Mouse (Mus musculus): ENCODE measurements around the gene Mcoln3.

The Mcoln3 gene

DNA sequence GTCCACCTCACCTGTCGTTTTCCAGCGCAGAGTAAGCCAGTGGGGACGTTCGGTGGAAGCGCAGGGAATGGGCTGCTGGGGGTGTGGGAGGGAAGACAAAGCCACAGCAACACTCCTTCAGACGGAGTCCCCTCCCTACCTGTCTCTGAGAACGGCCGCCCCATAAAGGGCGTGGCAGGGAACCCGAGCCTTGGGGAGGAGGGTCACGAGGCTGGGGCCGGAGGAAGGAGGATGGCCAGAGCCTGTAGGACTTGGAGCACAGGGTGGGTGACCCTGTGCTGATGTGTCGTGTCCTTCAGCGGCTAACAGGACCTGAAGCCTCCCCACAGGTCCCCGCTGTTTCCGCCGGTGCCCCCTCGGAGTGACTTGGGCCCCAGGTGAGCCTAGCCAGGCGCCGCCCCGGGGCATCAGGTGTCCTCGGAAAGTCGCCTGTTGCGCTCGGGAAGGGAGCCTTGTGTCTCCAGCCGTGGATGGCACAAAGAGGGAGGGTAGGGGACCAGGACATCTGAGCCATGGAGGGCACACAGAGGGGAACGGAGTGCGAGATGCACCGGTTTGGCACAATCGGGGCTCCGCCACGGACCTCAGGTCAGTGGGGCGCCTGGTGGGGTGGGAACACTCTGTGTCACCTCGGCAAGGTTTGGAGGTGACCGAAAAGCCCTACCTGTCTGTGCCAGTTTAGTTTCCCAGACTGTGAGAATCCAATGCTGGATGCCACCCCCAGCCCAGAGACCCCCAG is at the start of gene Mcoln3:
Gene Mcoln3, plus strand, starts transcription at position 193 of the 739 bp plus-strand sequence.
- DNase-seq, result no peak

GRCm38 (mm10) chr3:146069276-146069675 is 48.0 kb upstream of the Mcoln3 start:
- DNase-seq, result no peak

GRCm38 (mm10) chr3:146072780-146073179 is 44.5 kb upstream of the Mcoln3 start:
- no peak for DNase-seq

- DNase-seq, result no peak
Observed at GRCm38 (mm10) chr3:146080241-146080640, 37.0 kb upstream of the Mcoln3 start.

DNA sequence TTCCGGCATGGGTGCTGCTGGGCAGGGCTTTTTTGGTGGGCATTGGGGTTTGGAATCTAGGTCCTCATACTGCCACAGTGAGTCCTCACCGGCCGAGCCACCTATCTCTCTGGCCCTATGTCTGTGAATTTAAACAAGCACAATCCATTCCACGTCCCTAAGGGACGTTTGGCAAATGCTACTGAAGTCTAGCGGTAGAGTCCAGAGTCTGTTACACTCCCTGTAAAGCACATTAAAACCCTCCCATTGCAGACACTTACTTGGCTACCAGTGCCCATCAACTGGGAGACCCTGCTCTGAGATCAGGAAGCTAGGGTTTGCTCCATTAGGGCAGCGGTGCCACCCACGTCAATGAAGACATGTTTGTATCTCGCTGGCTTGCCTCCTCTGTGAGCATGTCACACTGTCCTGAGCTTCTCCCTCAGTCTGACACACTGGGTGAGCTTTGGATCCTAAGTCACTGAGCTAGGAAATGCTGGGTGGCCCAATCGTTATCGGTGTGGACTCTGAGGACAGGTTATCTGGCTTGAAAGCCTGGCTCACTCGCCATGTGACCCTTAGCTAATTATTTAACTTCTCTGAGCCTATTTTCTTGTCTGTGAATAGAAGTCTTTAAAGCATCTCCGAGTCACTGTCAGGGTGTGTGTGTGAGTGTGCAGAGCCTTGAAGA is 26.1 kb upstream of the Mcoln3 start:
- DNase-seq, result no peak

- no peak for DNase-seq
Observed at GRCm38 (mm10) chr3:146095066-146095465, 22.2 kb upstream of the Mcoln3 start.

GRCm38 (mm10) chr3:146096986-146097385 is 20.3 kb upstream of the Mcoln3 start:
- DNase-seq, result no peak

DNA sequence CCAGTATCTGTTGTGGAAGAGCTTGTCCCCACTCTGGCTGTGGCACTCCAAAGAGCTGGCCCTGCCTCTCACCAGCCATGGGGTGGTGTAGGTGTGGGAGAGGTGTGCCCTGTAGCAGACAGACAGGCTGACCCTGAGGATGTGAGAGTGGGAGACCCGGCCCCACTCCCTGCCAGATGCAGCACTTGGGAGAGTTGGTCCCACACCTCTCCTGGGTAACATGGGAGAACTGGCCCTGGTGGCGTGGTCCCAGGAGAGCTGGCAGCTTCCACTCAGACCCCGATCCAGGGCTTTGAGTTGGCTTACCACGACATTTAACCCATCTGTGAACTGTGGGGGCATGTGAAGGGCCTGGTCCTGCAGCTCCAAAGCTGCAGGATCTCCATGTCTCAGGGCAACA is 19.4 kb upstream of the Mcoln3 start:
- no peak for DNase-seq

GRCm38 (mm10) chr3:146099925-146100324 is 17.3 kb upstream of the Mcoln3 start:
- DNase-seq, result no peak

GRCm38 (mm10) chr3:146102049-146102448 is 15.2 kb upstream of the Mcoln3 start:
- no peak for DNase-seq

- DNase-seq, result no peak
Observed at GRCm38 (mm10) chr3:146107116-146107849, 10.0 kb upstream of the Mcoln3 start.

DNA sequence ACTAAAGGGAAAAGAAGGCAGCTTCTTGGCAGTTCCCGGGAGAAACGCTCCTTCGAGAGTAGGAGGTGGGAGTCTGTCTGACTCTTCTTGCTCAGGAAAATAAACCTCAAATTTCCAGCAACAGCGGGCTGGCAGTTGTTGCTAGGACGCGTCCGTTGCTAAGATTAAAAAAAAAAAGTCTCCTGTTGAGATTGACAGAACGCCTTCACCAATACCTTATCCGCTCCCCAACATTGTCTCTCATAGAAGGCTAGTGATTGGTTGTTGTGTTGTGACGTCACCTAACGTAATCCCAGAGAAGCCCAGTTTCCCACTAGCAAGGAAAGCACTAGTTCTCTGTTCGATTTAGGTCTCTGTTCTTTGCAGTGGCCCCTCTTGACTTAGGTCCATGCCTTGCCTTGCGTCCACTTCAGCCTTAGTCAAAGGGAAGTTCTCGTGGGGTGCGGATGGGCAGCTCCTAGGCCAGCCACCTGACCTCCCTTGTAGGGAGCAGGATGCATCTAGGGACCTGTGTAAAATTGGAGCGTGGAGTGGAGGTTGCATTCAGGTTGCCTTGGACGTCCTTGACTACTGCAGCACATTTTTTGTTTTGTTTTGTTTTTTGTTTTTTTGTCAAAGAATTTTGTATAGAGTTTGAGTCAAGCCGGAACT is 9.2 kb upstream of the Mcoln3 start, which contains the start of gene Wdr63:
Gene Wdr63, minus strand, starts transcription at position 210 of the 651 bp plus-strand sequence.
- DNase-seq, result peak; percentile 6 to 19

DNA sequence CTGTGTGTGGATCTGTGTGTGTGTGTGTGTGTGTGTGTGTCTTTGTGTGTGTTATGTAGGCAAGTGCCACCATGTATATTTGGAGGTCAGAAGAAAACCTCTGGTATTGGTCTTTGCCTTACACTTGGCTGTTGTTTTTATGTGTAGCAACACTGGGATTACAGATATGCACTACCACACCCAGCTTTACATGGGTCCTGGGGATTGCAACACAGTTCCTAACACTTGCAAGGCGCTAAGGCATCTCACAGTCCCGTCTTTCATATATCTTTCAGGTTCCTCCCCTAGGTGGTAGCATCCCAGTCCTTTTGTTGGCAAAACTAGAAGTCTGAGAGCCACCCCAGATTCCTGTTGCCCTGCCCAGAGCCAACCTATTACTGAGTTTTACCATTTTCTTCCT is 8.3 kb upstream of the Mcoln3 start:
- DNase-seq, result no peak

DNA sequence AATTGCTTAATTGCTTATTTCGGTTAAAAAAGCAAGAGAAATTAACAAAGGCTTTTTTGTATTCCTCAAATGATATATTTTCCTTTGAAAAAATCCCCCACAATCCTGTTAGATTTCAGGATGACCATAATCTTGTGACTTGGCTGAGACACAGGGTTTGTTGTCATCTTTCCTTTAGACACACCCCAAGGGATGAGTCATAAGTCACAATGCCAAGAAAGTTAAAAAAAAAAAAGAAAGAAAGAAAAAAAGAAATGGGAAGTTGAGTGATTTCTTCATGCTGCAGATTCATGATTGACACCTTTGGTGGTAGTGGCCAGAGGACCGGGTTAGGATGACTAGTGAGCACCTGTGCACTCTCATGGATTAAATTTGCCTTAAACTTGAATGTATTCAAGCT is 6.9 kb upstream of the Mcoln3 start:
- DNase-seq, result no peak

DNA sequence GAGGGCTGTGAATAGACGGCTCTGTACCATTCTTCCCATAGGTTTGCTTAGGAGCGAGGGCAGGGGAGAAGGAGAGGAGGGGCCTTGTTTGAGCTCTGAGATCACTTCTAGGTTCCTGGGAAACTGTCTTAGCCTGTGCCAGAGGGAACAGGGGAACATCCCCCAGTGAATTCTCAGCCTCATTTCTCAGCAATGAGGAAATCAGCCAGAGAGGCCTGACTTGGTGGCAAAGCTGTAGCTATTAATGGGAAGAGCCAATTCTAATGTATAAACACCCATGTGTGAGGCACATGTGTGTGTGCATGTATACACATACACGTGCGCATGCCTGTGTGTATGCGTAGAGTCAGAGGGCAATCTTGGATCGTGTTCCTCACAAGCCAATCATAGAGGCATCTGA is 6.3 kb upstream of the Mcoln3 start:
- no peak for DNase-seq

DNA sequence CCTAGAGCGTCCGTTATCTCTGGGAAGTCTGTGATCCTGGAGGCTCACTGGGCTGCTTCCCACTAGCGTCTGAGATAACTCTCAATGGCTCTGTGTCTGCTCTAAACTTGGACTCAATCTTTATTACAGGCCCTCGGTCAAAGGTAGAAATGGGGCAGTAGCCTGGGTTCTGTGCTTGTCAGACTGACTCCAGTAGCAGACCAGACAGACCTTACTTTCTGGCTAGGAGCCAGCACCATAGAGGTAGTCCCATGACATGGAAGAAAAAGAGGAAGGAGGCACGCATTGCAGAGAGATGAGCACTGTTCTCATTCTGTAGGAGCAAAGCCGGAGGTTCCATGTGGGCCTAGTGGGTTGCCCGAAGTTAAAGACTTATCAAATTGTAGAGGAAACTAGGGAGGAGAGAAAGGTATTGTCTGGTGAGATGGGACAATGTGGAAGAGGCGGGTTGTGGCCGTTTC is 777 bp downstream of the Mcoln3 start:
- no peak for DNase-seq

GRCm38 (mm10) chr3:146121310-146122124 is 4.3 kb downstream of the Mcoln3 start:
- DNase-seq, result no peak

DNA sequence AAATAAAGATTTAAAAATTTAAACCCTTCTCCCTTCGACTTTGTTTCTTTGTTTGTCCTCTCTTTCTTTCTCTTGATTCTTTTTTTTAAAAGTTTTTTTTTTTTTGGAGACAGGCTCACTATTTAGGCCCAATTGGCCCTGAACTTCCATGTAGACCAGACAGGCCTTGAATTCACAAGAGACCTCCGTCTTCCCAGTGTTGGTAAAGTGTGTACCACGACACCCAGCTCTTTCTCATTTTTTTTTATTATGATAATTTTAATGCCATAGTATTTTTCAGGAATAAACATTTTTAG is 4.8 kb downstream of the Mcoln3 start:
- no peak for DNase-seq

DNA sequence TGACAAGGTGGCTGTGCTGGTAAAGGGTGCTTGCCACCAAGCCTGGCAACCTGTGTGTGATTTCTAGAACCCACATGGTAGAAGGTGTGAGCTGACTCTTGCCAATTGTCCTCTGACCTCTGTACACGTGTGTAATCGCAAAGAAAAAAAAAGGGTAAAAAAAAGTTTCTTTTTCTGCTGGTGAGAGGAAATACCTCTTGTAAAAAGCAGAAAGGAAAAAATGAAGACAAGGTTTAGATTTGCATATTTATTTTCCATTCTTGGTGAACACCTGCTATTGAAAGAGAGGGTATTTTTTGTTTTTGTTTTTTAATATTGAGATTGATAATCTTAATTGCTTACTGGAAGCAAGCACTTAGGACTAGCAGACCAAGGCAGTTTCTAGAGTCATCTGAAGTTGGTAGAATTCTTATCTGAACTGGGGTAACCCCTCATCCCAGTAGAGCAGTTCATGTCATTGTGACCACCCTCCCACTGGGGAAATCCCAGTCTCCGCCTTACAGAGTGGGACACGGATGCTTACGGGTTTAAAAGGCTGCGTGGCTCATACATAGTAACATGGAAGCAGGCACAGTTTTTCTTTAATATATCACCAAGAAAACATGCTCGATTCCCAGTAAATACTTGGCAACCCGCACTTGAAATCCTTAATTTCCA is 5.7 kb downstream of the Mcoln3 start:
- no peak for DNase-seq

- DNase-seq, result no peak
Observed at GRCm38 (mm10) chr3:146123464-146123825, 6.2 kb downstream of the Mcoln3 start.

DNA sequence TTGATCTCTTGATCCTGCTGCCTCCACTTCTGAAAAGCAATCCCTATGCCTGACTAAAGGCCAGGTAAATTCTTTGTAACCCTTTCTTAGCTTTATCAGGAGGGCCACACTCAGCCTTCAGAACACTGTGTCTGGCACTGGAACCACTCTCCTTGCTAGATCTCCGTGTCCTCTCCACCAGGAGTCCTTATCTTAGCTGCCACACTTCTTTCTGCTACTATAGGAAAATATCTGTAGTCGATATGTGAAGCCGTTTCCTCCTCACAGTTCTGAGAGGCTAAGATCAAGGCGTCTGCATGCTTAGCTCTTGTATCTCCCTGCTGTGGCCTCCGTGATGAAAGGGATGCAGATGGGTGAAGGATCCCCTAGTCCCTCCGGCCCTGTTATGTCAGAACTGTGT is 10.0 kb downstream of the Mcoln3 start:
- DNase-seq, result no peak

- no peak for DNase-seq
Observed at GRCm38 (mm10) chr3:146134834-146135233, 17.6 kb downstream of the Mcoln3 start.

Data from cerebellum, adult 18-20 months (tissue).